Mouse (Mus musculus) G1E-ER4 (cell line): ENCODE measurements around the gene Jazf1. TPM values are rescaled to one million over a fixed set of nuclear protein-coding genes. Genes with fewer than 3 reads are reported as not detected.

Experiments
- GATA1 ChIP-seq: IDR thresholded peaks from one replicate; pipeline ENCODE4 v1.8.0; 2012; ENCODE audit warnings: low read length, inconsistent platforms
- polyA plus RNA-seq: library from polyadenylated mRNA; stranded (reverse); fragments of >175 nt; gene quantifications from 2 replicates; pipeline ENCODE4 v1.2.3, GENCODE M21; 2012

Jazf1 gene
- polyA plus RNA-seq, 1 experiment: not detected

GRCm38 (mm10) chr6:52827752-52828277, 240.6 kb downstream of the Jazf1 start:
- no peak for TF ChIP-seq GATA1

- no peak for TF ChIP-seq GATA1
Observed at GRCm38 (mm10) chr6:52825535-52825934, 242.9 kb downstream of the Jazf1 start.

- no peak for TF ChIP-seq GATA1
Observed at GRCm38 (mm10) chr6:52824977-52825482, 243.4 kb downstream of the Jazf1 start.

GRCm38 (mm10) chr6:52823064-52823463, 245.4 kb downstream of the Jazf1 start:
- no peak for TF ChIP-seq GATA1

- no peak for TF ChIP-seq GATA1
Observed at GRCm38 (mm10) chr6:52822625-52823024, 245.8 kb downstream of the Jazf1 start.

- TF ChIP-seq GATA1: no peak
Observed at GRCm38 (mm10) chr6:52819353-52819752, 249.1 kb downstream of the Jazf1 start.

GRCm38 (mm10) chr6:52818041-52818440, 250.4 kb downstream of the Jazf1 start:
- no peak for TF ChIP-seq GATA1

- no peak for TF ChIP-seq GATA1
Observed at GRCm38 (mm10) chr6:52817203-52817874, 251.1 kb downstream of the Jazf1 start.

GRCm38 (mm10) chr6:52805237-52805856, 263.1 kb downstream of the Jazf1 start:
- no peak for TF ChIP-seq GATA1

GRCm38 (mm10) chr6:52802181-52802580, 266.2 kb downstream of the Jazf1 start:
- TF ChIP-seq GATA1: no peak

GRCm38 (mm10) chr6:52797252-52797800, 271.1 kb downstream of the Jazf1 start:
- TF ChIP-seq GATA1: no peak

GRCm38 (mm10) chr6:52796691-52797090, 271.7 kb downstream of the Jazf1 start:
- no peak for TF ChIP-seq GATA1

GRCm38 (mm10) chr6:52796035-52796598, 272.3 kb downstream of the Jazf1 start:
- TF ChIP-seq GATA1: no peak

GRCm38 (mm10) chr6:52795029-52795841, 273.2 kb downstream of the Jazf1 start:
- no peak for TF ChIP-seq GATA1

- TF ChIP-seq GATA1: no peak
Observed at GRCm38 (mm10) chr6:52792455-52792854, 276.0 kb downstream of the Jazf1 start.
